Mouse (Mus musculus): ENCODE results near the gene Kif5a. TPM values are rescaled to one million over a fixed set of nuclear protein-coding genes. Genes with fewer than 3 reads are reported as not detected.

Kif5a gene
- polyA plus RNA-seq, 1 experiment = 1.7 TPM

DNA sequence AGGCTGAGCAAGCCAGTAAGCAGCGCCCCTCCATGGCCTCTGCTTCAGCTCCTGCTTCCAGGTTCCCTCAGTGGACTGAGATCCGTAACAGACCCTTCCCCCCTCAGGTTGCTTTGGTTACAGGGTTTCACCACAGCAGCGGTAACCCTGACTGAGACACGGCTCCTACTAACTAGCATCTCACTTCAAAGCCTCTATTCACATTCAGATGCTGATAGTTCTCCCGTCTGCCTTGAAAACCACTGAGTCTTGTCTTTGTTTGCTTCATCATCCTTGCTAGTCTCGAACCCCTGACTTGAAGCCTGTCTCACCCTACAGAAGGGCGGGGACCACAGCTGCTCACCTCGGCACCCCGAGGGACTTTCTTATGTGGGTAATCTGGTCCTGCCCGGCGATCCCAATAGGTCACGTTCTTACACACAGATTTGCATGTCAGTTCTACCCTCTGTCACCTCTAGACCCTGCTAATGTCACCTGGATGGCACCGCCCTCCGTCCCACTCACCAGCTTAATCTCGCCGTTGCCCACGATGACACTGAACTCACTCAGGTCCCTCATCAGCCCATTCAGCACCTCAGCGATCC lies 24.8 kb downstream of the Kif5a start:
- TF ChIP-seq POLR2A (IDR thresholded peaks at IDR 0.05; ENCODE audit: borderline replicate concordance, control insufficient read depth, low read depth, low read length) (no peak), CTCF (IDR thresholded peaks at IDR 0.05; ENCODE audit: control insufficient read depth, insufficient read depth, low read length) (no peak)
- Histone ChIP-seq H3K27ac (ENCODE audit: control insufficient read depth, insufficient read depth, low read depth, low read length, poor library complexity) (no peak overlapping the region), H3K4me3 (replicated peaks; ENCODE audit: control insufficient read depth, low read depth, low read length) (no peak overlapping the region), H3K4me1 (ENCODE audit: control insufficient read depth, insufficient read depth, low read length) (no peaks in the 10 kb centered on the region)
- 71% methylated on average over 18 of the region's 18 CpGs for WGBS

DNA sequence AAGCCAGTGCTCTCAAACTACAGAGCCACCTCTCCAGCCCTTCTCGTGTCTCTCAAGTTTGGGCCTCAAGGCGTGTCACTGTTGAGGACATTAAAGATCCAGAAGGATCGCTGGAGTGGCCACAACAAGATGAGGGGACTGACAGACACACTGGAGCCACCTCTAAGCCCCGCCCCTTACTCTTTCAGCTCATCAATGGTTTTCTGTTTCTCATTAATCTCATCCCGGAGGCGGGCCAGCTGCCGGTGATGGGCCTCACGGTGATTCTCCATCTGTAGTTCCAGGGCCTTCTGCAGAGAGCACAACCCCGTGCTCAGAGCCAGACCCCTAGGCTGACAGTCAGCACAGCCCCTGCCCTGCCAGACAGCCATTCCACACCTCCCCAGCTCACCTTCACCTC lies 26.6 kb downstream of the Kif5a start:
- Histone ChIP-seq H3K27ac (ENCODE audit: control insufficient read depth, insufficient read depth, low read depth, low read length, poor library complexity) (no peak overlapping the region), H3K4me3 (replicated peaks; ENCODE audit: control insufficient read depth, low read depth, low read length) (no peak overlapping the region), H3K4me1 (ENCODE audit: control insufficient read depth, insufficient read depth, low read length) (no peaks in the 10 kb centered on the region)
- TF ChIP-seq CTCF (IDR thresholded peaks at IDR 0.05; ENCODE audit: control insufficient read depth, insufficient read depth, low read length) (no peak), POLR2A (IDR thresholded peaks at IDR 0.05; ENCODE audit: borderline replicate concordance, control insufficient read depth, low read depth, low read length) (no peak)
- 75% methylated on average over 9 of the region's 9 CpGs for WGBS

DNA sequence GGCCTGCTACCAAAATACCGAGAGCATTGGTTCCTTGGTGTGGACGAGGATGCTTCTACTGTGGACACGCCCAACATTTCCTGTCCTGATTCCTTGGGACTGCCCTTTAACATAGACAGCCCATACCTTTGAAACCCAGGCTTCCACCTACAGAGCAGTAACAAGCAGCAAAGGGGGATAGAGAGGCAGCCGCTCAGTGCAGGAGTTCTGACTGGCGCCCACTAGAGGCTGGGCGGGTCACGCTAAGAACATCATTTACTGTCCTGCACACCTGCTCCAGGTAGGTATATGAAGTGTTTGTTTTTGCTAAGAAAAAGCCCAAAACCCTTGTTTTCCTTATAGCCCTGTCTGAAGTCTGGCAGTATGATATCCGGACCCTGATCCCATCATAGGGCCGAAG lies 30.0 kb downstream of the Kif5a start:
- H3K27ac ChIP-seq (ENCODE audit: control insufficient read depth, insufficient read depth, low read depth, low read length, poor library complexity) = no peak overlapping the region
- no peak overlapping the region for H3K4me3 ChIP-seq (replicated peaks; ENCODE audit: control insufficient read depth, low read depth, low read length)
- peak; percentile 43; the same call in 1 of the 2 replicates for TF ChIP-seq CTCF (IDR thresholded peaks at IDR 0.05; ENCODE audit: control insufficient read depth, insufficient read depth, low read length)
- TF ChIP-seq POLR2A (IDR thresholded peaks at IDR 0.05; ENCODE audit: borderline replicate concordance, control insufficient read depth, low read depth, low read length) = no peak
- WGBS = 87% methylated on average over 9 of the region's 9 CpGs
- peaks cover 2% of the 10 kb centered on the region for H3K4me1 ChIP-seq (ENCODE audit: control insufficient read depth, insufficient read depth, low read length)

DNA sequence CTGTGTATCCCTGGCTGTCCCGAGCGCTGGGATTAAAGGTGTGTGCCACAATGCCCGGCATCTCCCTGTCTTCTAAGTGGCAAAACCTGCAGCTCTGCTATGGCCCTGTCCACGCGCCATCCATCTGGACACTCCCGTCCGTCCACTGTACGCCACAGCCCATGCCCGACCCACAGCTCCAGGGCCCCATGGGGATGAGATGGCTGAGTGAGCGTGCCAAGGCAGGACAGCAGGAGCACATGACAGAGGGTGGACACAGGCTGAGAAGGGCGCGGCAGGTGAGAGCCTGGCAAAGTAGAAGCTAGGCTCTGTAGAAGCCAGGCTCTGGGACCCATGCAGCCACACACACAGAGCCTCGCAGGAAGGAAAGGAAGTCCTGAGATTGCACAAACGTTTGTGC lies 31.4 kb downstream of the Kif5a start:
- no peak for TF ChIP-seq CTCF (IDR thresholded peaks at IDR 0.05; ENCODE audit: control insufficient read depth, insufficient read depth, low read length)
- TF ChIP-seq POLR2A (IDR thresholded peaks at IDR 0.05; ENCODE audit: borderline replicate concordance, control insufficient read depth, low read depth, low read length) = no peak
- H3K4me3 ChIP-seq (replicated peaks; ENCODE audit: control insufficient read depth, low read depth, low read length) = no peak overlapping the region
- H3K27ac ChIP-seq (ENCODE audit: control insufficient read depth, insufficient read depth, low read depth, low read length, poor library complexity) = no peak overlapping the region
- 72% methylated on average over 14 of the region's 14 CpGs for WGBS
- peaks cover 2% of the 10 kb centered on the region for H3K4me1 ChIP-seq (ENCODE audit: control insufficient read depth, insufficient read depth, low read length)

DNA sequence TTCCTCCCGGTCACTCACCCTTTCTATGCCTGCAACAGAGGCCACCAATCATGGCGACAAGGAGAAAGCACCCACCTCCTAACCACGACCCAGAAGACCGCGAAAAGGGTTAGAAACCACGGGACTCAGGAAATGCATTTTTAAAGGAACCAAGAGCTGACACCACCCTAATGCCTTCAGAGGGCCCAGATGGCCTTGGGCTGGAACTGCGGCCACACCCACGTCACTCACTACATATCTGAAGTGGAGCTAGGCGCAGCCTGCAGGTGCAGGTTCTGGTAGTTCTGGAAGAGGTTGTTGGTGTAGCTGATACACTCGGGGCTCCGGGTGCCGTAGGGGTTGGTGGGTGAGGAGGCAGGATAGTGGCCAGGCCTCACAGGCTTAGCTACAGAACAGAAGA lies 32.5 kb downstream of the Kif5a start:
- H3K4me3 ChIP-seq (replicated peaks; ENCODE audit: control insufficient read depth, low read depth, low read length) = peak overlapping the region; percentile 26
- no peak overlapping the region for H3K27ac ChIP-seq (ENCODE audit: control insufficient read depth, insufficient read depth, low read depth, low read length, poor library complexity)
- no peak for TF ChIP-seq CTCF (IDR thresholded peaks at IDR 0.05; ENCODE audit: control insufficient read depth, insufficient read depth, low read length)
- no peak for TF ChIP-seq POLR2A (IDR thresholded peaks at IDR 0.05; ENCODE audit: borderline replicate concordance, control insufficient read depth, low read depth, low read length)
- H3K4me1 ChIP-seq (ENCODE audit: control insufficient read depth, insufficient read depth, low read length) = peaks cover 6% of the 10 kb centered on the region
- WGBS = 8% methylated on average over 12 of the region's 12 CpGs

DNA sequence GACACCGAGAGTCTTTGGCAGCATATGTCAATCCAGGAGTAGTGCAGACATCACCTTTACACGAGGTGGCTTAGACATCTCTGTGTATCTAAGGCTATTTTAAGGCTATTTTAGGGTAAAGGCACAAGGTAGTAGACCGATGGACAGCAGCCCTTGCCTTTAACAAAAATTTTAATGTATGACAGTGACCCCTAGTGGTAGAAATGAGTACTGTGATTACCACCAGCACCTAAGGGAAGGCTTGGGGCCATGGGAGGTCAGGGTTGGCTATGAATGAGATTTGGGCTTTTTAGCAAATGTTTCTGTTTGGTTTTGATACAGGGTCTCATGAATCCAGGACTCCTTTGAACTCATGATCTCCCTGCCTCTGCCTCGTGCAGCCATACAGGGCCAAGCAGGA lies 34.3 kb downstream of the Kif5a start:
- WGBS = 24% methylated on average over 4 of the region's 4 CpGs
- TF ChIP-seq POLR2A (IDR thresholded peaks at IDR 0.05; ENCODE audit: borderline replicate concordance, control insufficient read depth, low read depth, low read length) = no peak
- peak; percentile 41; the same call in 1 of the 2 replicates for TF ChIP-seq CTCF (IDR thresholded peaks at IDR 0.05; ENCODE audit: control insufficient read depth, insufficient read depth, low read length)

DNA sequence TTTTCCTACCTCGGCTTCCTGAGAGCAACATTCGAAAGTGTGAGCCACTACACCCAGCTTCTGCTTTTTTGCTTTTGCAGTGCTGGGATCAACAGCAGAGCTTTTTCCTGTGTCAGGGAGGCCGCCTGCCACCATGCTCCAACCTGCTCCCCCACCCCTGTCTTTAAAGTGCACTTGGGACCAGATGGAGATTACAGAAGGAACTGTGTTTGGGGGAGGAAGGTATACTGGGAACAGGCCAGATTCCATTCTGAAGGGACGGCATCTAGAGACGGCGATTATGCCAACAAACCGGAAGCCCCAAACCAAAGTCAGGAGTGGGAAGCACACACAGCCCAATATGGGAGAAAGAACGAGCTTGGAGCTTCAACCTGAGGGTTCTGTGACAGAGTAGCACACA lies 36.0 kb downstream of the Kif5a start:
- TF ChIP-seq CTCF (IDR thresholded peaks at IDR 0.05; ENCODE audit: control insufficient read depth, insufficient read depth, low read length) (no peak), POLR2A (IDR thresholded peaks at IDR 0.05; ENCODE audit: borderline replicate concordance, control insufficient read depth, low read depth, low read length) (no peak)
- Histone ChIP-seq H3K4me3 (replicated peaks; ENCODE audit: control insufficient read depth, low read depth, low read length) (no peak overlapping the region), H3K27ac (ENCODE audit: control insufficient read depth, insufficient read depth, low read depth, low read length, poor library complexity) (no peak overlapping the region), H3K4me1 (ENCODE audit: control insufficient read depth, insufficient read depth, low read length) (peaks cover 6% of the 10 kb centered on the region)
- 24% methylated on average over 8 of the region's 8 CpGs for WGBS

More for the DNA sequence above, 34.3 kb downstream of the Kif5a start:
- Histone ChIP-seq H3K4me3 (replicated peaks; ENCODE audit: control insufficient read depth, low read depth, low read length) (no peak overlapping the region), H3K4me1 (ENCODE audit: control insufficient read depth, insufficient read depth, low read length) (peaks cover 6% of the 10 kb centered on the region), H3K27ac (ENCODE audit: control insufficient read depth, insufficient read depth, low read depth, low read length, poor library complexity) (no peak overlapping the region)

DNA sequence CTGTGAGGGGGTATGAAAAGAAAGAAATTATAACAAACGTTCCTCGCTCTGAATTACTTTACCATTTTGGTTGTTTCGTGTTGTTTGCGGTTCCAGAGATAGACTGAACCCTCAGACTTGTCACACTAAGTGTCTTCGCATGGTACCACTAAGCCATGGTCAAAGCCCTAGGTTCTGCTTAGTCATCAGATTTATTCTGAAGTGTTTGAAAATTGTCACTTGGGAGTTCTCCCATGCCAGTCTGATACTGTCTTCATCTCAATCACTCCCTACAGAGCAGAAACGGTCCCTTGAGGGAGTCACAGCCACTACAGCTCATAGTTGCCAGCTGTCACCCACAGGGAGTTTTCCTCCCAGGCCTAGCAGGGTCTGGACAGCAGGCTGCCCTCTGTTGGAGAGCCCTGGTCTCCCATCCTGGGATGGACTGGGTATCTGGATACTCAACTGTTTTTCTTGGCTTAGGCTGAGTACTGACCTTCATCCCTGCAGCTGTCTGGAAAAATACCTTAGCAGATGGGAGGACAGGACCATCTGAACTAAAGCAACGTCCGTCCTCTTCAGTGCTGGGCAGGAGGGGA lies 36.7 kb downstream of the Kif5a start:
- H3K27ac ChIP-seq (ENCODE audit: control insufficient read depth, insufficient read depth, low read depth, low read length, poor library complexity) = no peak overlapping the region
- WGBS = 55% methylated on average over 8 of the region's 8 CpGs
- H3K4me1 ChIP-seq (ENCODE audit: control insufficient read depth, insufficient read depth, low read length) = peaks cover 6% of the 10 kb centered on the region
- no peak overlapping the region for H3K4me3 ChIP-seq (replicated peaks; ENCODE audit: control insufficient read depth, low read depth, low read length)
- TF ChIP-seq CTCF (IDR thresholded peaks at IDR 0.05; ENCODE audit: control insufficient read depth, insufficient read depth, low read length) (no peak), POLR2A (IDR thresholded peaks at IDR 0.05; ENCODE audit: borderline replicate concordance, control insufficient read depth, low read depth, low read length) (no peak)

Data from bone marrow, adult 2 months (tissue).